Mouse (Mus musculus): ENCODE results near the gene Incenp. TPM values are rescaled to one million over a fixed set of nuclear protein-coding genes. Genes with fewer than 3 reads are reported as not detected.
"Not testable (repeated sequence)": the region's sequence is repeated elsewhere in the genome, so short reads cannot be mapped to it uniquely, and the experiment has no call there.

The Incenp gene
- total RNA-seq, 2 experiments from 2014 or later: 13.2 to 14.8 TPM

- peak in 1 of 2 experiments; percentile 56 for DNase-seq (ENCODE audit: extremely low spot score in 1 of 2, low spot score in 1 of 2)
Measured at GRCm38 (mm10) chr19:9920835-9921784, 21.8 kb upstream of the Incenp start.

GRCm38 (mm10) chr19:9918176-9918861 is 19.0 kb upstream of the Incenp start:
- DNase-seq (ENCODE audit: extremely low spot score in 1 of 2, low spot score in 1 of 2): no peak

- no peak for DNase-seq (ENCODE audit: extremely low spot score in 1 of 2, low spot score in 1 of 2)
Measured at GRCm38 (mm10) chr19:9917727-9918126, 18.4 kb upstream of the Incenp start.

- DNase-seq (ENCODE audit: extremely low spot score in 1 of 2, low spot score in 1 of 2): peak; percentile 70 to 91
Measured at GRCm38 (mm10) chr19:9915935-9916334, 16.6 kb upstream of the Incenp start.

GRCm38 (mm10) chr19:9914346-9914745 is 15.0 kb upstream of the Incenp start:
- DNase-seq (ENCODE audit: extremely low spot score in 1 of 2, low spot score in 1 of 2): no peak

- DNase-seq (ENCODE audit: extremely low spot score in 1 of 2, low spot score in 1 of 2): no peak
Measured at GRCm38 (mm10) chr19:9913784-9914183, 14.4 kb upstream of the Incenp start.

- DNase-seq (ENCODE audit: extremely low spot score in 1 of 2, low spot score in 1 of 2): no peak
Measured at GRCm38 (mm10) chr19:9911314-9911754, 12.0 kb upstream of the Incenp start.

- DNase-seq (ENCODE audit: extremely low spot score in 1 of 2, low spot score in 1 of 2): no peak
Measured at GRCm38 (mm10) chr19:9909351-9909750, 10.0 kb upstream of the Incenp start.

- not testable (repeated sequence) for DNase-seq (ENCODE audit: extremely low spot score in 1 of 2, low spot score in 1 of 2)
Measured at GRCm38 (mm10) chr19:9900696-9901095, 1.3 kb upstream of the Incenp start.

GRCm38 (mm10) chr19:9899780-9900146 is 412 bp upstream of the Incenp start:
- DNase-seq (ENCODE audit: extremely low spot score in 1 of 2, low spot score in 1 of 2): no peak

GRCm38 (mm10) chr19:9898339-9899066 is 848 bp downstream of the Incenp start:
- no peak for DNase-seq (ENCODE audit: extremely low spot score in 1 of 2, low spot score in 1 of 2)

GRCm38 (mm10) chr19:9896067-9896466 is 3.3 kb downstream of the Incenp start:
- no peak for DNase-seq (ENCODE audit: extremely low spot score in 1 of 2, low spot score in 1 of 2)

- no peak for DNase-seq (ENCODE audit: extremely low spot score in 1 of 2, low spot score in 1 of 2)
Measured at GRCm38 (mm10) chr19:9886771-9887170, 12.6 kb downstream of the Incenp start.

GRCm38 (mm10) chr19:9886348-9886747 is 13.0 kb downstream of the Incenp start:
- no peak for DNase-seq (ENCODE audit: extremely low spot score in 1 of 2, low spot score in 1 of 2)

- DNase-seq (ENCODE audit: extremely low spot score in 1 of 2, low spot score in 1 of 2): no peak
Measured at GRCm38 (mm10) chr19:9878186-9878835, 21.0 kb downstream of the Incenp start.

- no peak for DNase-seq (ENCODE audit: extremely low spot score in 1 of 2, low spot score in 1 of 2)
Measured at GRCm38 (mm10) chr19:9865466-9865865, 33.9 kb downstream of the Incenp start.

- DNase-seq (ENCODE audit: extremely low spot score in 1 of 2, low spot score in 1 of 2): no peak
Measured at GRCm38 (mm10) chr19:9864856-9865255, 34.5 kb downstream of the Incenp start.

GRCm38 (mm10) chr19:9860821-9861220 is 38.5 kb downstream of the Incenp start:
- DNase-seq (ENCODE audit: extremely low spot score in 1 of 2, low spot score in 1 of 2): not testable (repeated sequence)

GRCm38 (mm10) chr19:9849368-9850075 is 49.8 kb downstream of the Incenp start:
- DNase-seq (ENCODE audit: extremely low spot score in 1 of 2, low spot score in 1 of 2): not testable (repeated sequence)

GRCm38 (mm10) chr19:9847262-9847661 is 52.1 kb downstream of the Incenp start, which contains the start of gene Scgb2a2:
Gene Scgb2a2 (plus strand): TSS chr19:9847562.
- no peak for DNase-seq (ENCODE audit: extremely low spot score in 1 of 2, low spot score in 1 of 2)
